Mouse (Mus musculus): ENCODE results near the gene Wnt9a. TPM values are rescaled to one million over a fixed set of nuclear protein-coding genes. Genes with fewer than 3 reads are reported as not detected.

Wnt9a gene
- 1 to 10 TPM; 4.9 to 5.6 TPM for total RNA-seq (2021)
- long read RNA-seq, experiment 1, transcript Wnt9a-202 (4 exons, 3,318 nt) = major isoform, 8 of 10 reads
- long read RNA-seq, experiment 1, partial matches to known transcripts = 0 of 10 reads
- long read RNA-seq, experiment 1, other reads (novel, unspliced or antisense) = 2 of 10 reads
- long read RNA-seq, experiment 2, transcript Wnt9a-202 (4 exons, 3,318 nt) = major isoform, 9 of 17 reads
- long read RNA-seq, experiment 2, partial matches to known transcripts = 1 of 17 reads
- long read RNA-seq, experiment 2, other reads (novel, unspliced or antisense) = 7 of 17 reads

DNA sequence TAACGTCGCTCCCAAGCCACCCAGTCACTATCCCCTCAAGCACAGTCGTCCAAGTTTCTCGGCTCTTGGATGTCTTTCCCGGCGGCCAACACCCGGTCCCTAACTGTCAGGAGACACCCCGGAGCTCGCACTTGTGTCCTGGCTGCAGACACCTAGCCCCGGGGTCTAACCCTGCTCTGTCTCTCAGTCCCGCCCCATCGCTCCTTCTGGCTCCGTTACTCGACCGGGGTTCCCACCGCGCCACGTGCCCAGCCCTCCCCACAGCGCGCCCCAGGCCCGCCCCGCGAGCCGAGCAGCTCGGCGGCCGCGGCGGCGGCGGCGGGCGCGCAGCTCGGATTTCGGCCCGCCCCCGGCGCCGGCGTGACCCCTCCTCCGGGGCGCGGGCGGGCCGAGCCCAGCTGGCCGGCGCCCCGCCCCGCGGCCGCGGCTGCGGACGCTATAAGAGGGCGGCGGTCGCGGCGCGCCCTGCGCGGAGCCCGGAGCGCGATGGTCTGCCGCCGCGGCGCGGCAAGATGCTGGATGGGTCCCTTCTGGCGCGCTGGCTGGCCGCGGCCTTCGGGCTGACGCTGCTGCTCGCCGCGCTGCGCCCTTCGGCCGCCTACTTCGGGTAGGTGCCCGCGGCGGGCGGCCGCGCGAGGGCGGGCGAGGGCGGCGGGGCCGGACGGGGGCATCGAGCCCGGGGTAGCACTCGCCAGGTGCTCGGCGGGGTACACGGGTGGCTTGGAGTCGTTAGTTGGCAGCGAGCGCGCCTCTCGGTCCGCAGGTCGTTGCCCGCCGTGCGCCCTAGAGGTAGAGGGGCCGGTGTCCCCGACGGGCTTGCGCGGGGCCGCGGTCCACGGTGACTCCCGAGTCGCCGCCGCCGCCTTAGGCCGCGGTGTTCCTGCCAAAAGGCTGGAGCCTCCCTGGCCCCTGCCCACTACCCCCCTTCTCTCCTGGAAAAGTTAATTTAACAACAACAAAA lies at the start of gene Wnt9a:
Wnt9a (plus strand) TSS at position 468 of the 961 bp plus-strand sequence.
- intact Hi-C loops (cut with DNase I) = loop anchor here (2.0 kb wide), 1 partner anchor 118 kb away; no protein-coding TSS in a partner anchor
- peak; percentile 81 to 88 for DNase-seq

DNA sequence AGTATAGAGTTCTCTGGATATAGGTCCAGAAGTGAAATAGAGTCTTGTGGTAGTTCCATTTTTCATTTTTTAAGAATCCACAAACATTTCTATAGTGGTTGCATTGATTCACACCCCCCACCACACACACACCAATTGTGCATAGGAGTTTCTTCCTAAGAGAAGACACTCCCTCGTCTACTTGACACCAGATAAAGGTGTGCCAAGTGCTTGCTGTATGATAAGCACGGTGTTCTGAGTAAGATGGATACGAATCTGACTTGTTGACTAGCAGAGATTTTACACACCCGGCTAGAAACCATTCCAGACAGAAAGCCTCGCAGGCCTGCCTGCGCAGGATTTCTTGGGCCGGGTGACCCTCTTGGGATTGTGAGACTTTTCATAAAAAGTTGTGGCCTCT lies 47.1 kb upstream of the Wnt9a start:
- no peak for DNase-seq
- intact Hi-C loops (cut with DNase I) = no loop called here

DNA sequence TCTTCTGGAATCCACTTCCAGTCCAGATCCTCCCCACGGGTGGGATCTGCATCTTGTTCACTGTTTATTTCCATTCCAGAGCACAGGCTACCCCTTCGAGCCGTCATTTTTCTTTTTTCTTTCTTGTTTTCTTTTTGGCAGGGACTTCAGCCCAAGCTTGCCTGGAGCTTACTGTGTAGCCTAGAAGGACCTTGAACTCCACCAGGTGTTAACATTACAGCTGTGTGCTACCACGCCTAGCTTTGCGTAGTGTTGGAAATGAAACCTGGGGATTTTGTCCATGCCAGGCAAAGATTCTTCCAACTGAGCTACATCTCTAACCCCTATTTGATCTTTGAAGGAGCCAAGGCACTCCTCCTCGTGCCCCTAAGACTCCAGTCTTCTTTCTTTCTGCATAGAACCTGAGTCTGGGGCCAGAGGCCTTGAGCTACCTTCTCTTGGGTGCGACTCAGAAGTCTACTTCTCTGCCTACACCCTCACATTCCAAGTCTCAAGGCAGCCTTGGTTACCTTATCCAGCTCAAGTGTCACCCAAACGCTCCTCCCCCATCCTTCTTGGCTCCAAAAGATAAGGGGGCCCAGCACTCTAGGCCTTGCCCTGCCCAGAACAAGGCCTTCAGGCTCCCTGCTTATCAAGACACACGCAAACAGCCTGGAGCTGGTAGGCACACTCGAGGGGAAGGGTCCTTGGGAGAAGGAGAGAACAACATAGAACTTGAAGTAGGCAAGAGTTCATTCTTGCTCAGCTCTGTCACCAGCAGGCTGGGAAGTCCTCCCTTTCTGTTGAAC lies 45.8 kb upstream of the Wnt9a start:
- intact Hi-C loops (cut with DNase I) = no loop called here
- DNase-seq = no peak

DNA sequence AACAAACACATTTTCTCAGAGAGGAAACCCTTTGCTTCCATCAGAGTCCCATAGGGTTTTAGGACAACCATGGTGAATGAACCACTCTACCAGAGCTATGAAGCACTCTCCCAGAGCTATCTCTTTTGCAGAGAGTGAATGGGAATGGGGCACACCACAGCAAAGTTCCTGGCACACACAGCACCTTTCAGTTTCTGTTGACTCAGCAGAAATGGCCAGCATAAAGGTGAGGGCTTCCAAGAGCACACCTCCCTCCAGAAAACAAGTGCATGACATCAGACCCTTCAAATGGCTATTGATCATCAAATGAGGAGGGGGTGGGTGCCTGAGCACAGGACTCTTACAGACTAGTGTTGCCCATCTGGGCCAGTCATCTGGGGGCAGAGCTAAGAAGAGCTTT lies 44.4 kb upstream of the Wnt9a start:
- intact Hi-C loops (cut with DNase I) = no loop called here
- DNase-seq = no peak

DNA sequence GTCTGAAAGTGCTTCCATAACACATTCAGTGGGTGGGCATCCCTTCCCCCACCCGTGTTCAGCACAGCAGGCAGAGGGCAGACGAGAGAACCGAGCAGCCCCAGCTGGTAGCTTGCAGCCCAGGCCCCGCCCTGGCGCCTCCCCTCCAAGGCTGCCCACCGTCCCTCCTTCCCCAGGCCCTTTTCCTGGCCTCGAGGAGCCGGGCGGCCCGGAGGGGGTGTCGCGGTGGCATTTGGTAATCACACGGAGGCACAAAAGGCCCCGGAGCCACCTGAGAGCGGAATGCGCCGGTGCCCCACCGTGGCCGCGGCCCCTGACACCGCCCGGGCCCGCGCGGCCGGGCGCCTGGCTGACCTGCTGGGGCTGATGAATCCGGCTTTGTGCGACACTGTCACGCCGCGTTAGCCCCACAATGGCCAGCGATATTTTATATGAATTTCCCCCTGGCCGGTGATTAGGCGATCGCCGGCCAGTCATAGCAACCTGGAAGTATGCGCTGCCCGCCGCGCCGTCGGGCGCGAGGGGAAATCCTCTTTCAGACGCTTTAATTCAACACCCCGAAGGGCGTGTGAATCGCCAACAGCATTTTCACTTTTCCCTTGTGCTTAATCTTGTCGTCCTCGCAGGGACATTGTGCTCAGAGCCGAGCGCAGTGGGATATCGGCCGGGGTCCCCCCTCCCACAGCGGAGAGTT lies 42.7 kb upstream of the Wnt9a start:
- DNase-seq = peak; percentile 26 to 36
- intact Hi-C loops (cut with DNase I) = no loop called here

DNA sequence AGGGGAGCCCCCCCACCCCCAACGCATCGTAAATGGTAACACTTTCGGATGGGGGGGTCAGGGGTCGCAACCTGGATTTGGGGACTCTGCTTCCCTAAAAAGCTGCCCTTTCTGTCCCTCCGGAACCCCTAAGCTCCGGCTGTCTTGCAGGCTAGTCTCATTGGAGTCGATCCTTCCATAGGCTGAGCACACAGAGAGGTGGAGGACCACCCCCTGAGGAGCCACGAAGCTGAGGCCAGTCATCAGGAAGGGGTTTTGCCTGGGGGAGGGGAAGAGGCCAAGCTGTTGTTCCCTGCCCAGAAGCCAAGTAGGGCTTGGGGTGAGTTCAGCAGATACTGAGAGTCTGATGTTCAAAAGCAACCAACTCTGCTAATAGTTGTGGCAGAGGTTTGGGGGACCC lies 42.1 kb upstream of the Wnt9a start:
- intact Hi-C loops (cut with DNase I) = no loop called here
- DNase-seq = no peak

DNA sequence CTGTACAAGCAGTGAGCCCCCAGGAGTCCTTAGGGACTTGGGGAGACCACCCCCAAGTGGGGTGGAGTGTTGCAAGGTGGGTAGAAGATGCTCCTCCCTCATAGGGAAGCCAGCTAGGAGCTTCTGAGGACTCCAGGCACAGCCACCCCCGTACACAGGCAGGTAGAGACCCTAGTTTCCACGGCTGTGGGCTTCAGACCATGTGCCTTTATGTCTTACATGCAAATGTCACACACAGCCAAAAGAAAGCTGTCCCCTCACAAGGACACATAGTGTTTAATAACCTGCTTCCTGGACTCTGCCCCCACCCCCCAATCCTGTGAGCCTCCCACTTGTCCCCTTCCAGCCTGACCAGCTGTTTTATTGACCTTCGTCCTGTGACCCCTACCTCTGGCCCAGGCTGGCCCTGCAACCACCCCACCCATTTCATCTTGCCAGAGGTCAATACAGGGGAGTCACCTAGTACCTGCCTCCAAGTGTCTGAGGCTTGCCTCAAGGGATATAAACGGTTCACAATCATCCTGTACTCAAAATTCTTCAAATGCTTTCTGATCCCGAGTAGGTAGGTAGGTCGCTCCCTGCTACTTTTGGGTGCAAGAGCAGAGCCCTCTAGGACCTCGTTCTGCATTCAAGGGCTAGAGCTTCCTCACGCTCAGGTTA lies 41.4 kb upstream of the Wnt9a start:
- DNase-seq = no peak
- intact Hi-C loops (cut with DNase I) = no loop called here

DNA sequence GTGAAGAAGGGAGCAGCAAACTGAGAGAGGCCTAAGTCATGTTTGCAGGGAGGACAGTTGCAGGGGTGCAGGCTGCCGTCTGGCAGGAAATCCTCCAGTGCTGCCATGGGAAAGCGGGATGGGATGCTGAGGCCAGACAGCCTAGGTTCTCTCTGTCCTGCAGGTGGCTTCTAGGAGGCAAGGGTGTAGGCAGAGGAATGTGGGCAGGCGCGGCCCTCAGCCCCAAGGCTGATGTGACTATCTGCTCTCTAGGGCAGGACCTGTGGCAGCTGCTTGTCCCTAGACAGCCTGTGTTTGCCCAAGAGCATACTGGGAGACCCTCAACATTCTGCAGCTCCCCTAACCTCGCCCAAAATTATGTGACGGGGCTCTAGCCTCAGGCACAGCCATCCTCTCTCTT lies 40.0 kb upstream of the Wnt9a start:
- intact Hi-C loops (cut with DNase I) = no loop called here
- no peak for DNase-seq

DNA sequence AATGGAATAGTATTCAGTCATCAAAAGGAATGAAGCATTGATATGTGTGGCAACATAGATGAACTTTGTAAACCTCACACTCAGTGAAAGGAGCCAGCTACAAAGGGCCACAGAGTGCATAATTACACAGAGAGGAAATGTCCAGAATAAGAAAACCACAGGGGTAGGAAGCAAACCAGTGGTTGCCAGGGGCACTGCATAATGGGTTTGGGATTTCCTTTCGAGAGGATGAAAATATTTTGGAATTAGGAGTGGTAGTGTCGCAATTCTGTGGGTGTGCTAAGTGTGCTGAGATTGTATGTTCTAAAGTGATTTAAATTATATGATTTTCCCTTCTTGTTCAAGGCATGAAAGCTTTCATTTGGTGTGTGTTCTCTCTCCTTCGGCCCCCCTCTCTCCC lies 32.5 kb upstream of the Wnt9a start:
- no peak for DNase-seq
- intact Hi-C loops (cut with DNase I) = no loop called here

DNA sequence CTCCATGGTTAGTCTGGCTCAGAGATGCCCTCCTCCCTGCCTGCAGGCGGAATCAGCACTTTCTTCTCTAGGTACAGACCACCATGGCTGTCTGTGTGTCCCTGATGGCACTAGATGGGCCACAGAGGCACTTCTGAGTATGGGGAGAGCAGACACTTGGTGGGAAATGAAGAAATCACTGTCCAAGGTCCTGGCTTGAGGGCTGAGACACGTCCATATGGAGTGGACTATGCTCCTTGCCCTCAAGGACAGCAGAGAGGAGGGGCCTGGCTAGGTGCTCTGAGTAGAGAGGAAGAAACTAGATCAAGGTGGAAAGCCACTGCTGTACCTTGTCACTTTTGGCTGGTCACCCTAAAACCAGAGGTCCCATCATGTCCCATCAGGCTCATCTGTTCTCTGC lies 29.9 kb upstream of the Wnt9a start:
- intact Hi-C loops (cut with DNase I) = no loop called here
- no peak for DNase-seq

DNA sequence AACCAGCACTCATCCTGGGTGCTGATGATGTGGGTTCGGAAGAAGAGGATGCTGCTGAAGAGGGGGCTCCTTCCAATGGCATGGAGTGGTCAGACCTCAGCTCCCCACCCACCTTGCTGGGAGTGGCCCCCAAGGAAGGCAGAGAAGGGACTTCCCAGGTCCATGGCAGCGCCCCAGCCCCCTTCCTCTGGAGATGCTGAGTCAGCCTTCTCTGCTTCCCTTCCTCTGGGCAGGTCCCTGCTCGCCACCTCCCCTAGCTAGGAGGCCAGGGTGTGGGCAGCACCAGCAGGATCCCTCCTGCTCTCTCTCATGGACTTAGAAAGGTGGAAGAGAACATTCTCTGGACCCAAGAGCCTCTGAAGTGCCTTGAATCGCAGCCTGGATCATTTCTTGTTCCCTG lies 28.7 kb upstream of the Wnt9a start:
- DNase-seq = no peak
- intact Hi-C loops (cut with DNase I) = no loop called here

DNA sequence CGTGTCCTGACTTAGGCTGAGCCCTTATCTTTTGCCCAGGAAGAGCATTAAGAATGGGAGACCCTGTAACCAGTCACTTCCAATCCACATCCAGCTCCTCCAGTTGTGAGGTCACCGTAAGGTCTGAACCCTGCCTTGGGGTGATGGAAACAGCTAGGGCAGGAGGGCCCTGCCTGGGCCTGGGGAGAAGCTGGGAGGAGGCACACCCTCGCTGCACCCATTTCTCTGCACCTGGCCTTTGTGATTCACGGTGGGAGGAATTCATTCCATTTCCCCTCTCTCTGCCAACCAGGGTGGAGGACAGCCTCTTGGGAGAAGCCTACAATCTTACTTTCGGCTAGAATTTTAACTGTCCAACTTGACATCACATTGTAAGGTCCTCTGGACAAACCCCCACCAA lies 24.6 kb upstream of the Wnt9a start:
- no peak for DNase-seq
- intact Hi-C loops (cut with DNase I) = no loop called here

DNA sequence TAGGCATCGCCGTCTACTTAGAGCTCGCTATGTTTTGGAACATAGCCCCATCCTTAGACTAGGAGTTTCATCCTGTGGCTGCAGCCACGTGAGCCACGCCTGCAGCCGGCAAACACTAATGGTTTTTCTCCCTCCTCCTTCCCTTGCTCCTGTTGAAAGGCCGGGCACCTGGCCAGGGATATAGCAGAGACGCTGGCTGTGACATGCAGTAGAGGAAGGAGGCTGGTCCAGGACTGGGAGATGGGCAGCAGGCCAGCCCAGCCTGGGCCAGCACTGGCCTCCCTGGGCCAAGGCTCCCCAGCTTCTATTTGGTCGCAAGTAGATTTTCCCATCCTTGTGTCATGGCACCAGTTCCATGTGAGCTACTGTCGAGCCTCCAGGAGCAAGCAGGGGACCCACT lies 23.8 kb upstream of the Wnt9a start:
- intact Hi-C loops (cut with DNase I) = no loop called here
- peak; percentile 70 to 77 for DNase-seq

DNA sequence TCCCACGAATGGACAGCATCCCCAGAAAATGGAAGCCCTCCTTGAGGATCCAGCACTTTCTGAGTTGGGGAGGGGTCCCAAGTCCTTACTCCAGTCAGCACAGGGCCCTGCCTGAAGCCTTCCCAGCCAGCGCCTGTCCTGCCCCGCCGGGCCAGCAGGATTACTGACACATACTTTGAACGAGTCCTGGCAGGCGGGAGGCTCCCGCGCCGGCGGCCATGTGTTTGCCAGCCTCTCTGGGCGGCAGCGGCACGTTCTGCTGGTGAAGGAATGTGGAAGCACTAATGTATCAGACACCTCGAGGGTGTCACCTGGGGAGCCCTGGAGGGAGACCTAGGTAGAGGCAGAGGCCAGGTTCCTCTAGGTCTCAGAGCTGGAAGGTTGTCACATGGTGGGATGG lies 22.6 kb upstream of the Wnt9a start:
- intact Hi-C loops (cut with DNase I) = no loop called here
- no peak for DNase-seq

DNA sequence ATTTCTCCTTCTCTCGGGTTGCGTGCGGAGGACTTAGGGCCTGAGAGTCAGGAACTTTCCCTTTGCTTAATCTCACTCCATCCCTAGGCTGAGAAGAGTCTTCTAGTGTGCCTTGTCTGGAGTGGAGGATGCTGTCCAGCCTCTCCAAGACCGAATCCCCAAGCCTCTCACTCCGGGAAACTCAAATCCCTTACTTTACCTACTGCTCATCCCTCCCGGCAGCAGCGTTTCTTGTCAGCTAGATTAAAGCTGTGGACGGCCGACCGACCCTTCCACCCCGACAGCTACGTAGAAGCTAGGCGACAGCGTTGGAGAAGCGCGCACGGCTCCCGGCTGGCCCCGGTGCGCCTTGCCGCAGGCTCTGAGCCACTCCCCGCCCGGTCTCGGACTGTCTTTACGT lies 17.0 kb upstream of the Wnt9a start:
- intact Hi-C loops (cut with DNase I) = no loop called here
- no peak for DNase-seq

DNA sequence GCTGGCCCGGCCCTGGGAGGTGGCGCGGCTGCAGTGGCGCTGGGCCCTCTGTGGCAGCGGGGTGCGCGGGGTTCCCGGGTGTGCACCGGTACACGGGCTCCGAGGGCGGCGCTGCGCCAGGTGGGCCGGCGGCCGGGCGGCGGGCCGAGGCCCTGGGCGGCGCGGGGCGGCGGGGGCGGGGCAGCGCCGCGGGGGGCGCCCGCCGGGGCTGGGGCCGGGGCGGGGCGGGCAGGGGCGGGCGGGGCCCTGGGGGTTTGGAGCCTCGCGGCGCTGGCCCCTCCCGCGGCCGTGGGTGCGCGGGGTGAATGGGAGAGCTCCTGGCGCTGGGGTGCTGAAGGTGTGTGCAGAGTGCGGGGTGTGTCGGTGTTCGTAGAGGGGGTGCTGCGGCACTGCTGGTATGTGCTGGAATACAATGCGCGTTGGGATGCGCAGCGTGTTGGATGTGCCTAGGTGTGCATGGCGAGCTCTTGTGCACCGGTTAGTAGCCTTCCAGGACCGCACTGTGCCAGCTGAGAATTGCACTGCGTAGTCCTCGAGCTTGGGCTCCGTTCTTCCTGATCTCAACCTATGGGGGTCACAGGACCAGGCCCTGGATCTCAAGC lies 15.9 kb upstream of the Wnt9a start, which contains the start of gene Wnt3a:
Wnt3a (minus strand) TSS at position 51 of the 602 bp plus-strand sequence.
- DNase-seq = no peak
- intact Hi-C loops (cut with DNase I) = no loop called here

DNA sequence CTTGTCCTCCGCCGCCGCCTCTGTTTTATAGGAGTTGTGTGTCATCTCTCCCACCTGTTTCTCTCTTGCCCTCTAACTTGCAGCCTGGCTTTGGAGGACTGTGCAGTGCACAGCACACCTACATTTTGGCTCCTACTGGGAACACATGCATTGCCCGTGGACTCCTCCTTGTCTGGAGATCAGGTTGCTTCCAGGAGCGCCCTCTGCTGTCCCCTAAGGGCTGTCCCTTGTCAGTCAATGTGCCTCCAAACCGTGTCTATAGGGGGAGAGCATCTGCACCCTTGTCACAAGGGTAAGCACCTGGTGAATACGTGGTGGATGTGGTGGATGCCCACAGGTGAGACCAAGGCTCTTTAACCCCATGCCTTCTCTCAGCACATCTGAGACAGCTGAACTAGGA lies 13.1 kb upstream of the Wnt9a start:
- DNase-seq = peak; percentile 54 to 63
- intact Hi-C loops (cut with DNase I) = loop anchor here (1.0 kb wide), 1 partner anchor 53 kb away; no protein-coding TSS in a partner anchor

DNA sequence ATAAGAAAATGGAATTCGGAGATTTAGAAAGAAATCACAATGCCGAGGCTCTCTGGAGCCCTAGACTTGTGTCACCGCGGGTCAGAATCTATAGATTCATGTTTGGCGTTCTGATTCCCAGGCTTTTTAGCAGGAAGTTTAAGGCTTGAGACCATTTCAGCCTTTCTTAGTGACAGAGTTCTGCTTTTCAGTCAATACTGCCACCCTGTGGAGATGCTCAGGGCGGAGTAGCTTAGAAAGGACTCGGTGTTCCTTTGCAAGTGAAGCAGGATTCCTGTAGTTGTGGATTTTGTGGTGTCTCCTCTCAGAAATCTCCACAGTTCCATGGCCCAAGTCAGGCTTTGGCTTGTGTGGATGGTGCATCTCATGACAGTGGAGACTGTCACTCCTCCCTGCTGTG lies 8.8 kb upstream of the Wnt9a start:
- intact Hi-C loops (cut with DNase I) = loop anchor here (1.0 to 2.0 kb wide), 2 partner anchors 59 to 203 kb away; no protein-coding TSS in a partner anchor
- peak; percentile 41 to 72 for DNase-seq

DNA sequence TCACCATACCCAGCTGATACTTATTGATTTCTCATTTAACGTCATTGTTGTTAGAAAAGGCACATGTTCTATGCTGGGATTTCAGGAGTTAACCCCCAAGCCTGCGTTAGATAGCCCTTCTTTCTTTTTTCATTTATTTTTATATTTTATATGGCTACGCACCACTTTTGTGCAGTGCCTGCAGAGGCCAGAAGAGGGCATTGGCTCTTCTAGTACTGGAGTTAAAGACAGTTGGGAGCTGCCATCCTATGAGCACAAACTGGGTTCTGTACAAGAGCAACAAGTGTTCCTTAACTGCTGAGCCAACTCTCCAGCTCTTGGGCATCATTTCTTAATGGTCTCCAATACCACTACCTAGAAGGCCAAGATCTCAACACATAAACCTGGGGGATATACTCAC lies 6.5 kb upstream of the Wnt9a start:
- DNase-seq = peak in 1 of 2 experiments; percentile 49
- intact Hi-C loops (cut with DNase I) = loop anchor here (5.0 kb wide), 1 partner anchor 267 kb away; no protein-coding TSS in a partner anchor
